Mouse (Mus musculus): Measurements from ENCODE around the gene Zfp445.

- no peak for TF ChIP-seq POLR2A (IDR thresholded peaks at IDR 0.05; ENCODE audit: extremely low read depth, insufficient read depth, low read length)
- TF ChIP-seq CTCF (IDR thresholded peaks at IDR 0.05; ENCODE audit: extremely low read depth, insufficient read depth, low read length): no peak
Measured at GRCm38 (mm10) chr9:122836126-122836525, 29.7 kb downstream of the Zfp445 start.

All from cortical plate, adult 2 months (tissue).